Mouse (Mus musculus) thymus, adult 2 months (tissue): ENCODE data around the gene Bfar. TPM values are rescaled to one million over a fixed set of nuclear protein-coding genes. Genes with fewer than 3 reads are reported as not detected.
"Not testable (repeated sequence)": the region's sequence is repeated elsewhere in the genome, so short reads cannot be mapped to it uniquely, and the experiment has no call there.

ENCODE experiments used
- DNase-seq: peaks from one replicate; pipeline ENCODE4 v3.0.0; 2021
- H3K27ac ChIP-seq: fragments of 200-500 bp; 2 replicates; pipeline ENCODE4 v1.5.1; 2012; ENCODE audit warnings: low read length, control low read depth; ENCODE audit not compliant: control insufficient read depth, insufficient read depth
- H3K27me3 ChIP-seq: fragments of 200-500 bp; 2 replicates; pipeline ENCODE4 v1.6.1; 2012; ENCODE audit warnings: mild to moderate bottlenecking, low read length, moderate library complexity, mixed read lengths; ENCODE audit not compliant: control insufficient read depth, insufficient read depth
- H3K36me3 ChIP-seq: fragments of 200-500 bp; 2 replicates; pipeline ENCODE4 v1.6.1; 2012; ENCODE audit warnings: mild to moderate bottlenecking, low read length, moderate library complexity; ENCODE audit not compliant: control insufficient read depth, insufficient read depth
- H3K4me1 ChIP-seq: fragments of 200-500 bp; replicated peaks from 2 replicates; pipeline ENCODE4 v1.6.1; 2012; ENCODE audit warnings: low read length; ENCODE audit not compliant: control insufficient read depth, insufficient read depth
- H3K4me3 ChIP-seq: fragments of 200-500 bp; 2 replicates; pipeline ENCODE4 v1.5.1; 2012; ENCODE audit warnings: mild to moderate bottlenecking, low read length, control low read depth, moderate library complexity; ENCODE audit not compliant: control insufficient read depth, insufficient read depth
- CTCF ChIP-seq: fragments of 200-500 bp; IDR thresholded peaks from 2 replicates; pipeline ENCODE4 v1.5.1; 2012; ENCODE audit warnings: mild to moderate bottlenecking, control low read depth, low read length, moderate library complexity, borderline replicate concordance; ENCODE audit not compliant: control insufficient read depth, poor library complexity, insufficient read depth; ENCODE audit errors: extremely low read depth
- POLR2A ChIP-seq: fragments of 200-500 bp; IDR thresholded peaks from 2 replicates; pipeline ENCODE4 v1.6.1; 2012; ENCODE audit warnings: mild to moderate bottlenecking, low read length, control low read depth, moderate library complexity; ENCODE audit not compliant: control insufficient read depth, poor library complexity, insufficient read depth; ENCODE audit errors: extremely low read depth
- WGBS: fragments of 180-500 bp; shearing (Covaris S2); methylation state at CpG from one replicate; pipeline ENCODE4 v1.1.7; 2018; 5-methylcytosine and 5-hydroxymethylcytosine counted together
- polyA plus RNA-seq: library from polyadenylated mRNA; depleted of rRNA; stranded (reverse); fragments of >200 nt; gene quantifications from 2 replicates; pipeline ENCODE4 v1.2.3, GENCODE M21; 2012

Gene Bfar
- polyA plus RNA-seq, 1 experiment: 32.0 TPM

- no peaks in the 10 kb centered on the region for H3K4me1 ChIP-seq
- no peak within 1 kb of the TSS for H3K4me3 ChIP-seq
- H3K27me3 ChIP-seq: no peaks in the 10 kb centered on the region
- WGBS: 34% methylated on average over 26 of the region's 26 CpGs
- H3K36me3 ChIP-seq: no peaks in the 10 kb centered on the region
- TF ChIP-seq CTCF: no peak
- TF ChIP-seq POLR2A: no peak
- DNase-seq: no peak
- H3K27ac ChIP-seq: no peak within 1 kb of the TSS
Measured at GRCm38 (mm10) chr16:13730285-13731255, 58.9 kb downstream of the Bfar start, which contains the start of gene Pla2g10. Gene Pla2g10 (minus strand): TSS chr16:13730983.

GRCm38 (mm10) chr16:13732786-13733185 lies 61.1 kb downstream of the Bfar start:
- DNase-seq: no peak
- WGBS: 64% methylated on average over 3 of the region's 3 CpGs
- H3K4me3 ChIP-seq: no peak overlapping the region
- H3K27me3 ChIP-seq: no peaks in the 10 kb centered on the region
- no peak for TF ChIP-seq POLR2A
- no peak for TF ChIP-seq CTCF
- H3K4me1 ChIP-seq: no peaks in the 10 kb centered on the region
- H3K36me3 ChIP-seq: no peaks in the 10 kb centered on the region
- no peak overlapping the region for H3K27ac ChIP-seq

GRCm38 (mm10) chr16:13733518-13734137 lies 62.0 kb downstream of the Bfar start:
- Histone ChIP-seq H3K27me3 (no peaks in the 10 kb centered on the region), H3K36me3 (no peaks in the 10 kb centered on the region), H3K4me3 (no peak overlapping the region), H3K4me1 (no peaks in the 10 kb centered on the region), H3K27ac (no peak overlapping the region)
- peak; percentile 62; the same call in 1 of the 2 replicates for TF ChIP-seq CTCF
- TF ChIP-seq POLR2A: no peak
- DNase-seq: peak; percentile 71
- WGBS: 31% methylated on average over 9 of the region's 9 CpGs

GRCm38 (mm10) chr16:13735977-13736376 lies 64.3 kb downstream of the Bfar start:
- TF ChIP-seq POLR2A: no peak
- TF ChIP-seq CTCF: no peak
- H3K27ac ChIP-seq: no peak overlapping the region
- H3K36me3 ChIP-seq: no peaks in the 10 kb centered on the region
- 92% methylated on average over 8 of the region's 8 CpGs for WGBS
- no peaks in the 10 kb centered on the region for H3K4me1 ChIP-seq
- no peak overlapping the region for H3K4me3 ChIP-seq
- H3K27me3 ChIP-seq: no peaks in the 10 kb centered on the region
- DNase-seq: no peak

- WGBS: 86% methylated on average over 4 of the region's 4 CpGs
Measured at GRCm38 (mm10) chr16:13739044-13739443, 67.4 kb downstream of the Bfar start.

GRCm38 (mm10) chr16:13740844-13741243 lies 69.2 kb downstream of the Bfar start:
- 79% methylated on average over 2 of the region's 2 CpGs for whole genome bisulfite sequencing
- H3K4me1 ChIP-seq: no peaks in the 10 kb centered on the region
- TF ChIP-seq POLR2A (no peak), CTCF (no peak)
- DNase-seq: no peak
- H3K27ac ChIP-seq: no peak overlapping the region
- H3K36me3 ChIP-seq: no peaks in the 10 kb centered on the region
- H3K27me3 ChIP-seq: no peaks in the 10 kb centered on the region
- H3K4me3 ChIP-seq: no peak overlapping the region

More at GRCm38 (mm10) chr16:13739044-13739443, 67.4 kb downstream of the Bfar start:
- H3K27me3 ChIP-seq, H3K36me3 ChIP-seq, DNase-seq, H3K4me3 ChIP-seq, H3K4me1 ChIP-seq, H3K27ac ChIP-seq: not testable (repeated sequence)

GRCm38 (mm10) chr16:13747708-13748107 lies 76.0 kb downstream of the Bfar start:
- H3K36me3 ChIP-seq: no peaks in the 10 kb centered on the region
- H3K27ac ChIP-seq: no peak overlapping the region
- WGBS: 97% methylated on average over 8 of the region's 8 CpGs
- H3K27me3 ChIP-seq: no peaks in the 10 kb centered on the region
- DNase-seq: no peak
- no peak for TF ChIP-seq POLR2A
- TF ChIP-seq CTCF: no peak
- no peaks in the 10 kb centered on the region for H3K4me1 ChIP-seq
- no peak overlapping the region for H3K4me3 ChIP-seq
